Mouse (Mus musculus) ES-Bruce4 (cell line): ENCODE data around the gene Srpk1. TPM values are rescaled to one million over a fixed set of nuclear protein-coding genes. Genes with fewer than 3 reads are reported as not detected.

Experiments
- H3K27ac ChIP-seq: 2 replicates; pipeline ENCODE4 v1.5.1; 2012; ENCODE audit warnings: low read length, inconsistent platforms; ENCODE audit not compliant: insufficient read depth
- H3K27me3 ChIP-seq: 2 replicates; pipeline ENCODE4 v1.6.1; 2012; ENCODE audit warnings: mild to moderate bottlenecking, low read length, inconsistent platforms; ENCODE audit not compliant: control insufficient read depth, poor library complexity, insufficient read depth, severe bottlenecking
- H3K36me3 ChIP-seq: 2 replicates; pipeline ENCODE4 v1.6.1; 2012; ENCODE audit warnings: inconsistent platforms, mild to moderate bottlenecking, low read length, moderate library complexity; ENCODE audit not compliant: control insufficient read depth, poor library complexity, insufficient read depth, severe bottlenecking
- H3K4me1 ChIP-seq: one replicate; pipeline ENCODE4 v1.8.1; 2011; ENCODE audit warnings: low read length; ENCODE audit not compliant: control insufficient read depth, insufficient read depth
- H3K4me3 ChIP-seq: 2 replicates; pipeline ENCODE4 v1.5.1; 2011; ENCODE audit warnings: low read depth, mild to moderate bottlenecking, low read length
- H3K9ac ChIP-seq: 2 replicates; pipeline ENCODE4 v1.6.1; 2012; ENCODE audit warnings: low read depth, mild to moderate bottlenecking, inconsistent platforms; ENCODE audit not compliant: poor library complexity, severe bottlenecking
- H3K9me3 ChIP-seq: replicated peaks from 2 replicates; pipeline ENCODE4 v1.6.1; 2012; ENCODE audit warnings: mild to moderate bottlenecking, low read length, inconsistent platforms; ENCODE audit not compliant: control insufficient read depth, poor library complexity, insufficient read depth, severe bottlenecking
- CTCF ChIP-seq: IDR thresholded peaks from one replicate; pipeline ENCODE4 v1.8.1; 2011; ENCODE audit warnings: low read depth, low read length
- EP300 ChIP-seq: IDR thresholded peaks from 2 replicates; pipeline ENCODE4 v1.6.1; 2011; ENCODE audit warnings: low read depth, low read length; ENCODE audit not compliant: insufficient read depth
- POLR2A ChIP-seq: IDR thresholded peaks from one replicate; pipeline ENCODE4 v1.8.1; 2011; ENCODE audit warnings: low read length; ENCODE audit not compliant: insufficient read depth
- polyA plus RNA-seq: library from polyadenylated mRNA; stranded (reverse); fragments of >200 nt; gene quantifications from 2 replicates; pipeline ENCODE4 v1.2.4, GENCODE M21; 2011; ENCODE audit warnings: low read depth; ENCODE audit not compliant: missing spikeins, insufficient read depth, insufficient read length

The Srpk1 gene
- 244 and 277 TPM in 2 replicates for polyA plus RNA-seq

DNA sequence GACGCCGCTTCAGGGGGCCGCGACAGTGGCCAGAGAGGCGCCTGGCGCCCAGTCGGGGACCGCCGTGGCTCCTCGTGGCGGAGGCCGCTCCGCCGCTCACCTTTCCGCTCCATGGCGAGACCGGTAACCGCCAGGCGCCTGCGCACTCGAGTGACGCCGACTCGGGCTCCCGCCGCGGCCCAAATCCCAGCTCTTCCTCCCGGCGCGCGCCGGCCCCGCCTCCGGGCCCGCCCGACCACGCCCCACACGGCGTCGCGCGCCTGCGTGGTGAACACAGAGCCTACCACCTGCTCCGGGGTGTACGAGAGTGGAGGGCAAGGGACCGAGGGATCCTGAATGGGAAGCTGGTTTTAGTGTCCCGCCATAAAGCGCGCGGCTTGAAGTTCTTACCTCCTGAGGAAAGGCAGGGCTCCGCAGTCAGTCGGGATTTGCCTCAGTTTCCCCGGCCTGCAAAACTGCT lies at the start of gene Srpk1:
Srpk1 (minus strand) TSS at position 410 of the 460 bp plus-strand sequence.
- Histone ChIP-seq H3K9ac (peak within 1 kb of the TSS; percentile 94), H3K4me3 (peak within 1 kb of the TSS; percentile 90), H3K36me3 (peaks cover 10% of the 10 kb centered on the region), H3K27ac (peak within 1 kb of the TSS; percentile 54), H3K9me3 (no peaks in the 10 kb centered on the region), H3K27me3 (no peaks in the 10 kb centered on the region), H3K4me1 (no peaks in the 10 kb centered on the region)
- TF ChIP-seq CTCF: no peak
- peak; percentile 67 for TF ChIP-seq POLR2A
- no peak for TF ChIP-seq EP300

DNA sequence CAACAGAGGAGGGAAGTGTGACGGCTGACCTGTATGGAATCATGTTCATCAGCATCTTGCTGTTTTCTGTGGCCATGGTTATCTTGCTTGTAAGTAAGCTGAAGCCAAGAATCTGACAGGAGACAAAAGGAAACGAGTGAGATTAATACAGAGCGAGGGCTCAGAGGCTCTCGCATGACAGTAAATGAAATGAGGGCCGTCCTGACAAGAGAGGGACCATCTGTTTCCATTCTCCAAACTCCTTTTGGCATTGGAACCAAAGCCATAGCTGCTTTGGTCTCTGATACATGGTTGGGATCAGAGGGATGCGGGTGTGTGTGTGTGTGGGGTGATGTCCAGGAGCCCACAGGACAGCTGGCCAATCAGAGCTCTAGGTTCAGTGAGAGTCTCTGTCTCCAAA lies 37.1 kb upstream of the Srpk1 start:
- no peaks in the 10 kb centered on the region for H3K4me1 ChIP-seq
- H3K27me3 ChIP-seq: no peaks in the 10 kb centered on the region
- H3K36me3 ChIP-seq: no peaks in the 10 kb centered on the region
- H3K9ac ChIP-seq: no peak overlapping the region
- no peaks in the 10 kb centered on the region for H3K9me3 ChIP-seq
- no peak for TF ChIP-seq EP300
- no peak for TF ChIP-seq POLR2A
- TF ChIP-seq CTCF: no peak
- H3K27ac ChIP-seq: no peak overlapping the region
- no peak overlapping the region for H3K4me3 ChIP-seq

DNA sequence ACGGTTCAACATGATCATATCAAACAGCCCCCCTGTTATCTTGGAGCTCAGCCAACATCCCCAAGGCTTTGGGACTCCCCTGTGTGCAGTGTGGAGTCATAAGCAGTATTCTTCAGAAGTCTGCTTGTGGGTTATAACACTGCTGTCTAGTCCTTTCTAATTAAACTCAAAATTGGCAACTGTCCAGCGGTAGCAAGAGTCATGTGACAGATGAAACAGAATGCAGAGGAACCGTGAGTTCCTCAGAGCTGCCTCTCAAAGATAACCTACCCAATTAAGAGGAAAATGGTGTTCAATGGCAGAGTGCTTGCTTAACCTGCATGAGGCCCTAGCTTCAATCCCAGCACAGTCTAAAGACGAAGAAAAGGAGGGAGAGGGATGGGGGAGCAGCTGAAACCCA lies 35.4 kb upstream of the Srpk1 start:
- H3K27me3 ChIP-seq: no peaks in the 10 kb centered on the region
- no peaks in the 10 kb centered on the region for H3K36me3 ChIP-seq
- H3K9me3 ChIP-seq: no peaks in the 10 kb centered on the region
- no peak overlapping the region for H3K4me3 ChIP-seq
- no peaks in the 10 kb centered on the region for H3K4me1 ChIP-seq
- H3K9ac ChIP-seq: no peak overlapping the region
- H3K27ac ChIP-seq: no peak overlapping the region
- no peak for TF ChIP-seq POLR2A
- TF ChIP-seq CTCF: no peak
- no peak for TF ChIP-seq EP300

DNA sequence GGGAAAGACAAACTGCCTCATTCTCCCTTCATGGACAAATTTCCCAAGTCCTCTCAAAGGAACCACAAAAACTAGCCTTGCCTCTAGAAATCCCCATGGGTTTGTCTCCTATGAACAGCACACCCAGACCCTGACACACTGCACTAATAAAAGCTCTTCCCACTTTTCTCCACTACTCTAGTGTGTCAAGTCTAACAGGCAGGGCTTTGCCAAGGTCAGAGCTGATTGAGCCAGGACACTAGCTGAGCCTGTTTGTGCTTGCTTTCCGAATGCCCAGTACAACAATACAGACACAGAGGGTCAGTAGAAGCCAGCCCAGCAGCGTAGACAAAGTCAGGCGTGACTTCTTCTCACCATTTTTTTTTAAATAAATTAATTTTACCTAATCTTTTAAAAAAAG lies 27.8 kb upstream of the Srpk1 start:
- Histone ChIP-seq H3K27ac (no peak overlapping the region), H3K9me3 (no peaks in the 10 kb centered on the region), H3K4me3 (no peak overlapping the region), H3K9ac (no peak overlapping the region), H3K27me3 (no peaks in the 10 kb centered on the region), H3K4me1 (no peaks in the 10 kb centered on the region), H3K36me3 (no peaks in the 10 kb centered on the region)
- no peak for TF ChIP-seq CTCF
- TF ChIP-seq EP300: no peak
- TF ChIP-seq POLR2A: no peak

DNA sequence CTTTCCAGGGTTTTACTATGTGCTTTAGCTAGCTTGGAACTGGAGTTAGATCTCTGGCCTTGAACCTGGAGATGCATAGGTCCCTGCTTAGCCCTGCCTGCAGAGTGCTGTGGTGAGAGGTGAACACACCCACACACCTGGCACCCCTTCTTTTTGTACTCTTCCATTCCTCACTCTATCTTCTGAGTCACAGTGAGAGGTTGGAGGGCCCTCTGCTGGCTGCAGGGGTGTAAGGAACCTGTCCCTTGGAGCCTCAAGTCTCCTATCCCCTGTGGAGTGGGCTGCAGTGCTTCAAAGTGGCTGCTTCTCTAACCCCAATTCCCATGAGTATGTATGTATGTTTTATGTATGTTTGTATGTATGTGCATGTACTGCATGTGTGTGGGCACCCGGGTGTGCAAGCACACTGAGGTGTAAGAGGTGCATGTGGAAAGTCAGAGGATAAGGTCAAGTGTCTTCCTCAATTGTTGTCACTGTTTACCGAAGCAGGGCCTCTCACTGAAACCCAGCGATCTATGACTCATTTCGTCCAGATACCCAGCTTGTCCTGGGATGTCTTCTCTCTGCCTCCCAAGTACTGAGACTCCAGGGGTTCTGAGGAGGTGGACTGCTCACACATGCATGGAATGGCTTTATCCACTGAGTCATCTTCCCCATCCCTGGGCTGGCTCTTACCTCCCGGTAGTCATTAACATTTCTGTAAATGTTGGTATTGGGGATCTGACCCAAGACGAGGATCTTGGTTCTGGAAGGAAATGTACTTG lies 26.3 kb upstream of the Srpk1 start:
- Histone ChIP-seq H3K9me3 (no peaks in the 10 kb centered on the region), H3K27me3 (no peaks in the 10 kb centered on the region), H3K27ac (no peak overlapping the region), H3K4me1 (no peaks in the 10 kb centered on the region), H3K36me3 (no peaks in the 10 kb centered on the region), H3K9ac (no peak overlapping the region), H3K4me3 (no peak overlapping the region)
- TF ChIP-seq POLR2A: no peak
- no peak for TF ChIP-seq EP300
- peak; percentile 90 for TF ChIP-seq CTCF

DNA sequence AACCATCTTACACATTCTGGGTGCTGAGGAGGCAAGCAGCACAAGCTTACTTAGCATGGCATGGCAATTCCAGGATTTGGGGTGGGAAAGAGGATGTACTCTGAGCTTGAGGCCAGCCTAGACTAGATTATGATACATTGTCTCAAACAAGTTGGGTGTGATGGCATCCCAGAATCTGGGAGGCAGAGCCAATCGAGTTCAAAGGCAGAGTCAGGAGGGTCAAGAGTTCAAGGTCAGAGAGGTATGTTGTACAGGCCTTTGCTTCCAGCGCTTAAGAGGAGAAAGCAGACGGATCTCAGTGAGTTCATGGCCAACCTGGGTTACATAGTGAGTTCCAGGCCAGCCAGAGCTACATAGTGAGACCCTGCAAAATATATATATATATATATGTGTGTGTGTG lies 23.7 kb upstream of the Srpk1 start:
- Histone ChIP-seq H3K27me3 (no peaks in the 10 kb centered on the region), H3K36me3 (no peaks in the 10 kb centered on the region), H3K27ac (no peak overlapping the region), H3K9ac (no peak overlapping the region), H3K4me3 (no peak overlapping the region), H3K9me3 (no peaks in the 10 kb centered on the region), H3K4me1 (no peaks in the 10 kb centered on the region)
- TF ChIP-seq POLR2A (no peak), EP300 (no peak), CTCF (no peak)
